Mouse (Mus musculus) adrenal gland, postnatal 10 days (tissue): ENCODE results near the gene Git2. TPM values are rescaled to one million over a fixed set of nuclear protein-coding genes. Genes with fewer than 3 reads are reported as not detected.

Experiments
- DNase-seq: peaks from one replicate; pipeline ENCODE4 v3.0.0; 2021; ENCODE audit warnings: mixed read lengths
- microRNA-seq: library from miRNA; unstranded; fragments of <30 nt; microRNA quantifications from one replicate; pipeline ENCODE4 v1.2.0, GENCODE M21; 2021
- total RNA-seq, 2 experiments: library from RNA; stranded (reverse); gene quantifications; 2 replicates each; pipeline ENCODE4 v1.2.3; 2021

The Git2 gene
- total RNA-seq, 2 experiments from 2014 or later = 45.3 to 63.5 TPM

- DNase-seq = no peak
These were observed 88.5 kb downstream of the Git2 start for GRCm38 (mm10) chr5:114686726-114687210.

GRCm38 (mm10) chr5:114685986-114686385 lies 89.3 kb downstream of the Git2 start:
- no peak for DNase-seq

- no peak for DNase-seq
These were observed 93.6 kb downstream of the Git2 start for GRCm38 (mm10) chr5:114681717-114682116.

GRCm38 (mm10) chr5:114680676-114681285 lies 94.5 kb downstream of the Git2 start:
- DNase-seq = no peak

- DNase-seq = no peak
These were observed 95.3 kb downstream of the Git2 start for GRCm38 (mm10) chr5:114679841-114680591.

Small RNA genes within 50 kb of the gene (microRNA-seq; reads per million reads assigned to microRNA genes)
- gene Mir7028 = not detected

Other genes starting within 250 kb of the Git2 start
- gene Fam222a, start 207.5 kb downstream of the Git2 start, total RNA-seq = 10 to 100 TPM; 29.5 to 56.8 TPM
- gene Trpv4, start 117.1 kb downstream of the Git2 start, total RNA-seq = 1 to 10 TPM; 2.8 to 2.9 TPM
- gene Gltp, start 84.5 kb downstream of the Git2 start, total RNA-seq = 10 to 100 TPM; 31.2 to 38.3 TPM
- gene Tchp, start 67.8 kb downstream of the Git2 start, total RNA-seq = 10 to 100 TPM in 1 of 2 experiments, 1 to 10 TPM in 1; 5.7 to 11.7 TPM
- 10 to 100 TPM; 91.7 to 95.0 TPM for gene Ankrd13a, start 840 bp downstream of the Git2 start, total RNA-seq
- 10 to 100 TPM; 39.1 to 55.8 TPM for gene 1500011B03Rik, start 48.0 kb upstream of the Git2 start, total RNA-seq
- not detected for gene 4930519G04Rik, start 78.1 kb upstream of the Git2 start, total RNA-seq
- gene Gm9936, start 83.2 kb upstream of the Git2 start, total RNA-seq = under 1 TPM in 1 of 2 experiments, not detected in 1; 0.21 TPM
- gene Oasl2, start 121.4 kb upstream of the Git2 start, total RNA-seq = 1 to 10 TPM; 4.3 to 8.2 TPM
- 1 to 10 TPM in 1 of 2 experiments, under 1 TPM in 1; 0.70 to 1.5 TPM for gene Oasl1, start 147.7 kb upstream of the Git2 start, total RNA-seq
- 10 to 100 TPM; 34.3 to 35.8 TPM for gene 2210016L21Rik, start 166.6 kb upstream of the Git2 start, total RNA-seq
- 1 to 10 TPM; 1.7 to 3.3 TPM for gene Hnf1a, start 195.6 kb upstream of the Git2 start, total RNA-seq
- gene Sppl3, start 235.6 kb upstream of the Git2 start, total RNA-seq = 10 to 100 TPM; 54.7 to 63.1 TPM